Mouse (Mus musculus): ENCODE measurements around the gene Mgat5. TPM values are rescaled to one million over a fixed set of nuclear protein-coding genes. Genes with fewer than 3 reads are reported as not detected.

The Mgat5 gene
- total and polyA plus RNA-seq, 3 experiments = 0.16 TPM; not detected in 2

DNA sequence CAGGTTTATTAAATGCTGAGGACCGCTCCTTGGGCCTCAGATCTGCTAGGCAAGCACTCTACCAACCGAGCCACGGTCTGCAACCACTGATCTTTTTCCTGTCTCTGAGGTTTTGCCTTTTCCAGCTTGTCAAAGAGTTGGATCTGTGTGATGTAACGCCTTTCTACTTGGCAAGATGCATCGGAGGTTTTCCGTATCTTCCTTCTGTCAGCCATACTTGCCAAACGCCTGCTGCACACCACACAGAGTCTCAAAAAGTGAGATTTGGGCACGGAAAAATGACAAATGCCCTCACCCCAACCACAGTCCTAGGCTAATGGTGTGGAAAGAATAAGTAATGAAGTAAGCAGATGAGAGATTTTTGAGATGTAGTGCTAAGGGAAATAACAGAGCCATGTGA lies 35.3 kb upstream of the Mgat5 start:
- Histone ChIP-seq H3K36me3 (replicated peaks) (no peaks in the 10 kb centered on the region), H3K4me3 (ENCODE audit: low read depth, low read length) (no peak overlapping the region), H3K9me3 (replicated peaks) (peaks cover 65% of the 10 kb centered on the region), H3K4me1 (ENCODE audit: insufficient read depth, low read depth, low read length) (no peaks in the 10 kb centered on the region), H3K27me3 (ENCODE audit: insufficient read depth, low read length) (no peaks in the 10 kb centered on the region)
- ATAC-seq (ENCODE audit: extremely low read depth, insufficient number of reproducible peaks, low FRiP score, poor library complexity, severe bottlenecking) = no peak
- DNase-seq (ENCODE audit: low spot score) = no peak
- TF ChIP-seq GATA1 (IDR thresholded peaks at IDR 0.05; ENCODE audit: borderline replicate concordance, low read length) (no peak), POLR2AphosphoS5 (IDR thresholded peaks at IDR 0.05; ENCODE audit: insufficient replicate concordance, low read depth, low read length) (no peak), CTCF (IDR thresholded peaks at IDR 0.05; ENCODE audit: low read depth, low read length) (no peak), TAL1 (conservative IDR thresholded peaks at IDR 0.05; ENCODE audit: low read depth, low read length) (no peak), GATA2 (IDR thresholded peaks at IDR 0.05; ENCODE audit: borderline replicate concordance, low read depth, low read length) (no peak)

DNA sequence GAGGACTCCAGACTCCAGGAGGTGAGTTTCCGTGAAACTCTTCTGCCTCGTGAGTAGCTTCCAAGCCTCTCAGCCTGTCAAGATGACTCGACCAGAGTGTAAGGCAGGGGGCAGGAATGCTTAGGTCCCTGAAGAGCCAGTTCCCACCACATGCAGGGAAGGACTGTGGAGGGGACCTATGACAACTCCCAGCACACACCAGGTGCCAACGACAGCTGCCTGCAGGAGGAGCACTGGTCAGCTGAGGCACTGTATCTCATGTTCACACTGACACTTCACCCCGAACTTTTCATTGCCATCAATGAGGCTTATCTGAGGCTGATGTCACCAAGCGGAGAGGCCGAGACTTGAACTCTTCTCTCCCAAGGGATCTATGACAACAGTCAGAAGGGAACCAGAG lies 33.5 kb upstream of the Mgat5 start:
- H3K27me3 ChIP-seq (ENCODE audit: insufficient read depth, low read length) = no peaks in the 10 kb centered on the region
- H3K4me1 ChIP-seq (ENCODE audit: insufficient read depth, low read depth, low read length) = no peaks in the 10 kb centered on the region
- no peak overlapping the region for H3K4me3 ChIP-seq (ENCODE audit: low read depth, low read length)
- TF ChIP-seq POLR2AphosphoS5 (IDR thresholded peaks at IDR 0.05; ENCODE audit: insufficient replicate concordance, low read depth, low read length) (no peak), GATA1 (IDR thresholded peaks at IDR 0.05; ENCODE audit: borderline replicate concordance, low read length) (no peak), TAL1 (conservative IDR thresholded peaks at IDR 0.05; ENCODE audit: low read depth, low read length) (no peak), CTCF (IDR thresholded peaks at IDR 0.05; ENCODE audit: low read depth, low read length) (no peak), GATA2 (IDR thresholded peaks at IDR 0.05; ENCODE audit: borderline replicate concordance, low read depth, low read length) (no peak)
- no peak for ATAC-seq (ENCODE audit: extremely low read depth, insufficient number of reproducible peaks, low FRiP score, poor library complexity, severe bottlenecking)
- no peak for DNase-seq (ENCODE audit: low spot score)
- H3K9me3 ChIP-seq (replicated peaks) = peaks cover 67% of the 10 kb centered on the region
- no peaks in the 10 kb centered on the region for H3K36me3 ChIP-seq (replicated peaks)

DNA sequence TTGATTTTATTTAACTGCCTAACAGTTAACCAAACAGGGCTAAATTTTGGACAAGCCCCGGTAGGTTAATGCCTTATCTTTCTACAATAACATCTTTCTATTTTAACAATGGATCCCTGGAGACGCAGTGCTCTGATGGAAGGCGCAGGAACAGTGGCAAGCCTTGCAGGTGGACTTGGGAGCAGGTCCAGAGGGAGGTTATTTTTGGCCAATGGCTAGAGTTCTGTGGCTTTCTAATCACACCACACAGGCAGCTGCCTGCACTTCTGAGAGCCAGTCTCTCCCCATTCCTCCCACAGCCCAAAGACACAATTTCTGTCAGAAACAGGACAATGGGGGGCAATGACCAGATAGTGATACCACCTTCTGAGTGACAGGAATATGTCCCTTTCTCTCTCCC lies 31.4 kb upstream of the Mgat5 start:
- Histone ChIP-seq H3K4me1 (ENCODE audit: insufficient read depth, low read depth, low read length) (no peaks in the 10 kb centered on the region), H3K4me3 (ENCODE audit: low read depth, low read length) (no peak overlapping the region), H3K9me3 (replicated peaks) (peaks cover 64% of the 10 kb centered on the region), H3K36me3 (replicated peaks) (no peaks in the 10 kb centered on the region), H3K27me3 (ENCODE audit: insufficient read depth, low read length) (no peaks in the 10 kb centered on the region)
- TF ChIP-seq GATA1 (IDR thresholded peaks at IDR 0.05; ENCODE audit: borderline replicate concordance, low read length) = no peak
- no peak for TF ChIP-seq POLR2AphosphoS5 (IDR thresholded peaks at IDR 0.05; ENCODE audit: insufficient replicate concordance, low read depth, low read length)
- TF ChIP-seq CTCF (IDR thresholded peaks at IDR 0.05; ENCODE audit: low read depth, low read length) = no peak
- TF ChIP-seq GATA2 (IDR thresholded peaks at IDR 0.05; ENCODE audit: borderline replicate concordance, low read depth, low read length) = no peak
- TF ChIP-seq TAL1 (conservative IDR thresholded peaks at IDR 0.05; ENCODE audit: low read depth, low read length) = no peak
- ATAC-seq (ENCODE audit: extremely low read depth, insufficient number of reproducible peaks, low FRiP score, poor library complexity, severe bottlenecking) (no peak), DNase-seq (ENCODE audit: low spot score) (no peak)

DNA sequence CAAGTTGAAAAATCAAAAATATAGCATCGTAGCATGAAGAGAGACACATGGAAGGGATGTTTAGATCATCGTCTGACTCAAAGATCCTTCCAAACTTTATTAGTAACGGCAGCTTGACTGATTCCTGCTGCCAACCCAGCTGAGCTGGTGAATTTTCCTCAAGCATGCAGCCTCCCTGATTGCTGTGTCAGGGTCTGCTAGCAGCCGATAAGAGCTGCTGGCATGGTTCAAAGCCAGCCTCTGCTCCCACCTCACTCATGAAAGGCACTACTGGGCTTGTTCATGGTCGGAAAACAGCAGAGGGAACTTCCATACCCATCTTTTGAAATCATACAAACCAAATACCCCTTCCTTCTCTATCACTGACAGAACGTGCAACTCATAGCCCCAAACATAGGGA lies 12.4 kb upstream of the Mgat5 start:
- DNase-seq (ENCODE audit: low spot score) (no peak), ATAC-seq (ENCODE audit: extremely low read depth, insufficient number of reproducible peaks, low FRiP score, poor library complexity, severe bottlenecking) (no peak)
- Histone ChIP-seq H3K27me3 (ENCODE audit: insufficient read depth, low read length) (no peaks in the 10 kb centered on the region), H3K4me3 (ENCODE audit: low read depth, low read length) (no peak overlapping the region), H3K9me3 (replicated peaks) (peaks cover 58% of the 10 kb centered on the region), H3K4me1 (ENCODE audit: insufficient read depth, low read depth, low read length) (no peaks in the 10 kb centered on the region), H3K36me3 (replicated peaks) (no peaks in the 10 kb centered on the region)
- no peak for TF ChIP-seq GATA1 (IDR thresholded peaks at IDR 0.05; ENCODE audit: borderline replicate concordance, low read length)
- TF ChIP-seq GATA2 (IDR thresholded peaks at IDR 0.05; ENCODE audit: borderline replicate concordance, low read depth, low read length) = no peak
- TF ChIP-seq TAL1 (conservative IDR thresholded peaks at IDR 0.05; ENCODE audit: low read depth, low read length) = no peak
- TF ChIP-seq POLR2AphosphoS5 (IDR thresholded peaks at IDR 0.05; ENCODE audit: insufficient replicate concordance, low read depth, low read length) = no peak
- TF ChIP-seq CTCF (IDR thresholded peaks at IDR 0.05; ENCODE audit: low read depth, low read length) = no peak

DNA sequence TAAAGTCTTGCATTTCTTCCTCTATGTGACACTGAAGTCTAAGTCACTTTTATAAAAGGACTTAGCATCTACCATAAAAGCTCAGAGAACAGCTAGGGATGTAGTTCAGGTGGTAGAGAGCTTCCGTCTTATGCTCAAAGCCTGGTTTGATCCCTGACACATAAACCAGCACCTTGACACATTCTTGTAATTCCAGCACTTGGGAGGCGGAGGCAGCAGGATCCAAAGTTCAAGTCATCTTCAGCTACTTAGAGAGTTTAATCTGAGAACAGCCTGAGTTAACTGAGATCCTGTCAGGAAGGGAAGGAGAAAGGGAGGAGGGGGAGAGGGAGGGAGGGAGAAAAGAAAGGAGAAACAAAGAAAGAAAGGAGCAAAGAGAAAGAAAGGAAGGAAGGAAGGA lies 5.6 kb upstream of the Mgat5 start:
- ATAC-seq (ENCODE audit: extremely low read depth, insufficient number of reproducible peaks, low FRiP score, poor library complexity, severe bottlenecking) = no peak

DNA sequence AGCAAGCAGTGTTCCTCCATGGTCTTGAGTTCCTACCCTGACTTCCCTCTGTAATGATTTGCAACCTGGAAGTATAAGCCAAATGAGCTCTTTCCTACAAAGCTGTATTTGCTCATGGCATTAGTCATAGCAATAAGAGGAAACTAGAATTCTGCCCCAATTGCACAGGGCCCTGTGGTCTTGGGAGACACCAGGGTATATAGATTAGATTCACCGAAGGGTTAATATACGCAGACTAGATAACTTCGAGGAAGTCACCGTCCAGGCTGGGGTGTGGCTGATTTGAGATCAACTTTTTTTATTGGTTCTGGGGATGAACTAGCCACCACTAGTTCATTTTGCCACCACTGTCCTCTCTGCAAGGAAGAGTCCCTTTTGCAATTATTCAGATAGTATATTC lies 2.5 kb upstream of the Mgat5 start:
- Histone ChIP-seq H3K36me3 (replicated peaks) (no peaks in the 10 kb centered on the region), H3K4me1 (ENCODE audit: insufficient read depth, low read depth, low read length) (no peaks in the 10 kb centered on the region), H3K27me3 (ENCODE audit: insufficient read depth, low read length) (no peaks in the 10 kb centered on the region), H3K9me3 (replicated peaks) (peaks cover 69% of the 10 kb centered on the region), H3K4me3 (ENCODE audit: low read depth, low read length) (no peak overlapping the region)
- no peak for TF ChIP-seq CTCF (IDR thresholded peaks at IDR 0.05; ENCODE audit: low read depth, low read length)
- no peak for TF ChIP-seq POLR2AphosphoS5 (IDR thresholded peaks at IDR 0.05; ENCODE audit: insufficient replicate concordance, low read depth, low read length)
- no peak for TF ChIP-seq GATA1 (IDR thresholded peaks at IDR 0.05; ENCODE audit: borderline replicate concordance, low read length)
- TF ChIP-seq TAL1 (conservative IDR thresholded peaks at IDR 0.05; ENCODE audit: low read depth, low read length) = no peak
- TF ChIP-seq GATA2 (IDR thresholded peaks at IDR 0.05; ENCODE audit: borderline replicate concordance, low read depth, low read length) = no peak
- ATAC-seq (ENCODE audit: extremely low read depth, insufficient number of reproducible peaks, low FRiP score, poor library complexity, severe bottlenecking) (no peak), DNase-seq (ENCODE audit: low spot score) (no peak)

More for the DNA sequence above, 5.6 kb upstream of the Mgat5 start:
- H3K36me3 ChIP-seq (replicated peaks) = no peaks in the 10 kb centered on the region
- no peak overlapping the region for H3K4me3 ChIP-seq (ENCODE audit: low read depth, low read length)
- H3K4me1 ChIP-seq (ENCODE audit: insufficient read depth, low read depth, low read length) = no peaks in the 10 kb centered on the region
- TF ChIP-seq GATA1 (IDR thresholded peaks at IDR 0.05; ENCODE audit: borderline replicate concordance, low read length) (no peak), POLR2AphosphoS5 (IDR thresholded peaks at IDR 0.05; ENCODE audit: insufficient replicate concordance, low read depth, low read length) (no peak), GATA2 (IDR thresholded peaks at IDR 0.05; ENCODE audit: borderline replicate concordance, low read depth, low read length) (no peak), TAL1 (conservative IDR thresholded peaks at IDR 0.05; ENCODE audit: low read depth, low read length) (no peak), CTCF (IDR thresholded peaks at IDR 0.05; ENCODE audit: low read depth, low read length) (no peak)
- no peak for DNase-seq (ENCODE audit: low spot score)
- peaks cover 64% of the 10 kb centered on the region for H3K9me3 ChIP-seq (replicated peaks)
- H3K27me3 ChIP-seq (ENCODE audit: insufficient read depth, low read length) = no peaks in the 10 kb centered on the region

Measured in G1E (cell line).